Mouse (Mus musculus): ENCODE data around the gene F830045P16Rik. TPM values are rescaled to one million over a fixed set of nuclear protein-coding genes. Genes with fewer than 3 reads are reported as not detected.

The F830045P16Rik gene
- polyA plus RNA-seq (2014; fragmentation: Illumina TruSeq; extraction: RNeasy Lipid Tissue Mini Kit (QIAGEN cat#74804); ENCODE audit: low read depth, low replicate concordance): not detected

GRCm38 (mm10) chr2:129536377-129536776 is at the start of gene F830045P16Rik:
Gene F830045P16Rik (minus strand): TSS chr2:129536602.

Other genes with a start within 250 kb of the F830045P16Rik start
- 88.5 TPM for gene Ckap2l, start 239.4 kb downstream of the F830045P16Rik start, polyA plus RNA-seq (2014; fragmentation: Illumina TruSeq; extraction: RNeasy Lipid Tissue Mini Kit (QIAGEN cat#74804); ENCODE audit: low read depth, low replicate concordance)
- gene Il1a, start 226.6 kb downstream of the F830045P16Rik start, polyA plus RNA-seq (2014; fragmentation: Illumina TruSeq; extraction: RNeasy Lipid Tissue Mini Kit (QIAGEN cat#74804); ENCODE audit: low read depth, low replicate concordance): 1.1 TPM
- gene Il1b, start 165.5 kb downstream of the F830045P16Rik start, polyA plus RNA-seq (2014; fragmentation: Illumina TruSeq; extraction: RNeasy Lipid Tissue Mini Kit (QIAGEN cat#74804); ENCODE audit: low read depth, low replicate concordance): 0.94 TPM
- gene Sirpa, start 56.2 kb upstream of the F830045P16Rik start, polyA plus RNA-seq (2014; fragmentation: Illumina TruSeq; extraction: RNeasy Lipid Tissue Mini Kit (QIAGEN cat#74804); ENCODE audit: low read depth, low replicate concordance): 1.3 TPM
- gene Pdyn, start 163.2 kb upstream of the F830045P16Rik start, polyA plus RNA-seq (2014; fragmentation: Illumina TruSeq; extraction: RNeasy Lipid Tissue Mini Kit (QIAGEN cat#74804); ENCODE audit: low read depth, low replicate concordance): not detected